Mouse (Mus musculus) liver, adult 2 months (tissue): ENCODE measurements around the gene Ei24.

Experiments used
- CTCF ChIP-seq: fragments of 200-500 bp; IDR thresholded peaks from 2 replicates; pipeline ENCODE4 v1.5.1; 2011; ENCODE audit warnings: low read depth, low read length, control low read depth
- POLR2A ChIP-seq: fragments of 200-500 bp; IDR thresholded peaks from 2 replicates; pipeline ENCODE4 v1.6.1; 2011; ENCODE audit warnings: low read length, control low read depth; ENCODE audit not compliant: insufficient read depth; ENCODE audit errors: extremely low read depth

DNA sequence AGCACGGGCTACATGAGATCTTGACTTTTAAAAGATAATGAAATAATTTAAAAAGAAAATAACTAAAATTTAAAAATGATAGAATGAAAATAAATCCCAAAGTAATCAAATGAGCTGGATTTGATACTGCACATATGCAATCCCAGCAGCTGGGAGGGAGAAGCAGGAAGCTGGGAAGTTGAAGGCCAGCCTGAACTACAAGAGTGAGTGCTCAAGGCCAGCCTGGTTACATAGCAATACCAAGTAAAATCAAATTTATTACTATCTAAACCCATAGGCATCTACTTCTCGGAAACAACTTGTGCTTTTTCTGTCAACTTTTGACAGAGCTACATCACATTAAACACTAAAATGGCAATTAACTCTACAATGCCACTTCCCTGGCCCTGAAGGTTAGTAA, 13.3 kb downstream of the Ei24 start:
- TF ChIP-seq CTCF (no peak), POLR2A (no peak)
